Mouse (Mus musculus) testis, postnatal 14 days (tissue): ENCODE results near the gene Ssbp2.

Experiments
- DNase-seq: peaks from one replicate; pipeline ENCODE4 v3.0.0; 2021; ENCODE audit warnings: low spot score

The Ssbp2 gene

DNA sequence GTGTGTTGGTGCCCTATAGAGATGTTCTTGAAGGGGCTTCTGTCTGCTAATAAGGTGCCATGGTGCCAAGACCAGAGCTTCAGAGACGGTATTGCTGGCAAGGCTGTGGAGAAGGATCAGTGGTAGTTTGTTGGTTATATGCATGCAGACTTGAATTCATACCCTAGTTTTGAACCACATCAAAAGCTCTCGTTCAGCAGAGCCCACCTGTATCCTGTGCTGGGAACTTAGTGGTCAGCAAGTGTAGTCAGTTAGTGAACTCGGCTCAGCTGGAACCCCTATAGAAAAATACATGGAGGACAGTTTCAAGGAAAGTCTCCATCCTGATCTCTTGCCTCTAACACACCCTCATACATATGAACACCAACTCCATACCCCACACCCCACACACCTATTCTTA lies 69.7 kb downstream of the Ssbp2 start:
- DNase-seq, result no peak

DNA sequence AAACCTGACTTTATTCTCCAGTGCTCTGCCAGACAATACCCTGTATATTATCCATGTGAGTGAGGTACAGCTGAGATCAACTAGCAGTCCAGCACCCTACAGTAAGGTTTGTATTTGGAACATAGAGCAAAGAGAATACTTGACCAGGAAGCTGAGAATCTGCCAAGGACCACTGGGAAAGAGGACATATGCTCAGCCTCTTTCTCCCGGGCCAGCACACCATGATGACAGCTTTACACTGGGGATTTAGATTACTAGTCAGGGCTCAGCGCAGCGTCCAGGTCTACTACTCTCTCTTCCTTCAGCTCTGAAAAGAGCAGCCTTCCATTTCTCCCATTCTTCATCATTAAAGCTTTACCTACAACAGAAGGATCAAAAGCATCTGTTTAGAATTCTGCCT lies 76.6 kb downstream of the Ssbp2 start:
- no peak for DNase-seq

DNA sequence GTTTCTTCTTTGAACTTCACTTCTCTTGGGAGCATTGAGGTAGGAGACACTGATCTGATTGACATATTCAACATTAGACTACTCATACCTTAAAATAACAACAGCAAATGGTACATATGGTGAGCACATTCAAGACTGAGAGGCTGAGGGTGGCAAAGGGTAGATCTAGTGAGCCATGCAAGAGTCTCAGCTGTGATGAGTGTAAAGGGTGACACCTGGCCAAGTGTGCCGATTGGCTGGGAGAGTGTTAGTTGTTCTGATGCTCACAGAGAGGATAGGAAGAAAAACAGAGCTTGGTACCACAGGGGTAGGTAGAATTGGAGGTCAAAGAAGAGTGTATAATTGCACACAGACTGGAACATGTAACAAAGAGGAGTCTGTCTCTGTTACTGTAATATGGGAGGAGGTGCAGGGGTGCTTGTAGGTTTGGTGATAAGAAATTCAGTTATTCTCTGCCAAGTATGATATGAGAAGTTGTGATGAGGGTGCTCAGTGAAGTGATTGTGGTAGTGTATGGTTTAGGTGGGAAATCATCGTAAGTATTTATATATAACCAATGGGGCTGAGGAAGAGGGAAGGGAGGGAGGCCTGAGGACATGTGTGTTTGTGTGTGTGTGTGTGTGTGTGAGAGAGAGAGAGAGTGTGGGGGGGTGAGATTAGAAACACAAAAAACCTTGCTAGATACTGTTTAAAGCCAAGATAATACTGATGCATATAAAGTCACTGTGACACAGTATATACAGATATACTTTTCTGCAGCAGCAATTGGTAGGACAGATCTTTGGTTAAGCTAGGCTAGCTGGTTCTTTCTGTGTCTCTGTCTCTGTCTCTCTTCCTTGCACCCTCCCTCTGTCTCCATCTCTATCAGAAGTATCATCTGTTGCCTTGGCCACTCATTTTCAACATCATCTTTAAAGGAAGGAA lies 80.3 kb downstream of the Ssbp2 start:
- DNase-seq, result no peak

DNA sequence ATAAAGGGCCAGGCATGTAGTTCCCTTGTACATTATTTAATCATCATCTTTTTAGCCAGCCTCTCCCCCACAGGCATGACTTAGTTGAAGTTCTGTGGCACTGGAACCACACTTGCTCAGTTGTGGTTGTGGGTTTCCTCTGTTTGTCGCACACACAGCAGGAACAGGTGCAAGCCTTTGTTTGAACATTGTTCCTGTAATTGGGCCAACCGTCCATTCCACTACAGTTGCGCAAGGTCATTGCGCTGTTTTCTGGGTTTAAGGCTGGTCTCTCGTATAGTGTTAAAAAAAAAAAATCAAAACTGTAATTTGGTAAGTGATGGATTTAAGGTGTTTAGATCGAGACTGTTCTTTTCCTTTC lies 81.0 kb downstream of the Ssbp2 start:
- DNase-seq, result no peak

DNA sequence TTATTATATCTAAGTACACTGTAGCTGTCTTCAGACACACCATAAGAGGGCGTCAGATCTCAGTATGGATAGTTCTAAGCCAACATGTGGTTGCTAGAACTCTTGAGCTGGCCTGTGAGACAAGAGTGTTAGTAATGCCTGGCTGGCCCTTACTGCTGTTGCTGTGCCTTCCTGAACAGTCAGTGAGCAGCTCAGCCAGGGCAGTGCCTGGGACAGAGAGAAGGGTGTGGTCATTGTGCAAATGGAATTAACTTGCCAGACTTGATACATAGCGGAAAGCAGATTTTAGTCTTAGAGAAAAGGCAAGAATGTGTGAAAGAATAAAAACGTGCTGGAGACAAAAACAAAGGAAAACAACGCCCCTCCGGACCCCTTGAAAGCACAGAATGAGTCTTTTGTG lies 83.5 kb downstream of the Ssbp2 start:
- no peak for DNase-seq

DNA sequence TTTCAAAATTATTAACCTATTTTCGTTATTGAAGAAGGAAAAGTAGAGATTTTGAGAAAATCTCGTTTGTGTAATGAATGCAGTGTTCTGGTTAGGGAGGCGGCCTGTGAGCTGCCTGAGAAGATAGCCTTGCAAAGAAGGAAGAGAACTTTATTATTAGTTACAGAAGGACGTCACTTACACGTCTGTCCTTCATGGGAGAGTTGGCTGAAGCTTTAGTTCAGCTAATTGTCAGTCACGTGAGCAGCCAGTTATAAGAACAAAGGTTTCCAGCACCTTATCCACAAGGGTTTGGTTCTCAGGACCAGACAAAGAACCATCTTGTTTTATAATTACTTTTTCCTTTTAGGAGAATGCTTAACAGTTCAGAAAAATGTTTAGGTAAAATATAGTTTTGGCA lies 104.0 kb downstream of the Ssbp2 start:
- DNase-seq, result no peak

DNA sequence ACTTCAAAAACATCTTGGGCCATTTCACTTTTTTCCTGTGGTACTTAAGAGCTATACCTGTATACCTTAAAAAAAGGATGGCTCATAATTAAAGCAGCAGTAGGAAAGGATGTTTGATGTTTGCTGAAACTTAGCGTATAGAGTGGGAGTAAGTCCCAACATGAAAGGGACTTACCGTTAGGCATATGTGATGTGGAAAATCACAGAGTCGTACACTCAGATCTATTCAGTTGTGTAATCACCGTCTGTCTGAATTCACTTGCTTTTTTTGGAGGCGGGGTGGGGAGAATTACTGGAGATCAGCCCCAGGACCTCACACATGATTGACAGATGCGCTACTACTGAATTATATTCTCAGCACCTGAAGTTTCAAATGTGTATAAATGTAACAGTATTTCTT lies 104.7 kb downstream of the Ssbp2 start:
- no peak for DNase-seq

DNA sequence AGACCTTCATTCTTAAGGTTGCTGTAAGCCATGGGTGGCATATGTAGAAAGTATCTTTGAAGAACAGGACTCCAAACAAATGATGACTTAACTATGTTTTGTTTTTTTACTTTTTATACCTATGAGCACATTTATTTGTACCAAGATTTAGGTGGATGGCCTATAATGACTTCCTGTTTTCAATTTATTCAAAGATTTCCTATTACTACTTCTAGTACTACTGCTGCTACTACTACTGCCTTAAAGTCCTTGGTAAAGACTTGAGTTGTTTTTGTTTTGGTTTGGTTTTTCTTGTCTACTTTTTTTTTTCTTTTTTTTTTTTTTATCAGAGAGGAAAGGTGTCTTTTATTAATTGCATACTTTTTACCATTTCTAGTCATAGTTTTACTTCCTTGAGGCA lies 121.4 kb downstream of the Ssbp2 start:
- DNase-seq, result no peak

DNA sequence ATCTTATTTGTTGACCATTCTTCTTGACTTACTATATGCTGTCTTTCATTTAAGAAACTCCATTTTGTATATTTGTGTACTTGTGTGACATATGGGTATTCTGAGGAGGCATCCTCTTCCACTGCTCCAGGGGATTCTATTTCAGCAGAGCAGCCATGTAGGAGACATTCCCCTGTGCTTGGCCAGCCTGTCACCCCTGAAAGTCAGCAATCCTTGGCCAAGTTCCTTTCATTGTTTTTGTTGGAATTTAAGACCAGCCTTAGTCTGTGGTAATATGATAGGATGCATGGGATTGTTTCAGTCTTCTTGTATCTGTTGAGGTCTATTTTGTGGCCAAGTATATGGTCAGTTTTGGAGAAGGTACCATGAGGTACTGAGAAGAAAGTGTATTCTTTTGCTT lies 122.1 kb downstream of the Ssbp2 start:
- no peak for DNase-seq

DNA sequence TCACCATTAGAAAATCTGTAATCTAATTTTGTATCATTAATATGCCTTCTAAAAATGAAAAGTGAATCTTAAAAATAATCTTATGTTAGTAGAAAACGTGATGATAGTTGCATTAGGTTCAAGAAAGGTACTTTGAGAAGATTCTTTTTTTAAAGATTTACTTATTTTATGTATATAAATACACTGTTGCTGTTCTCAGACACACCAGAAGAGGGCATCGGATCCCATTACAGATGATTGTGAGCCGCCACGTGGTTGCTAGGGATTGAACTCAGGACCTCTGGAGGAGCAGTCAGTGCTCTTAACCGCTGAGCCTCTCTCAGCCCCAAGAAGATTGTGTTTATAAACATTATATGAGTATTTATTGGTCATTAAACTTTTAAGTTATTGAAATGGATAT lies 126.3 kb downstream of the Ssbp2 start:
- DNase-seq, result no peak

DNA sequence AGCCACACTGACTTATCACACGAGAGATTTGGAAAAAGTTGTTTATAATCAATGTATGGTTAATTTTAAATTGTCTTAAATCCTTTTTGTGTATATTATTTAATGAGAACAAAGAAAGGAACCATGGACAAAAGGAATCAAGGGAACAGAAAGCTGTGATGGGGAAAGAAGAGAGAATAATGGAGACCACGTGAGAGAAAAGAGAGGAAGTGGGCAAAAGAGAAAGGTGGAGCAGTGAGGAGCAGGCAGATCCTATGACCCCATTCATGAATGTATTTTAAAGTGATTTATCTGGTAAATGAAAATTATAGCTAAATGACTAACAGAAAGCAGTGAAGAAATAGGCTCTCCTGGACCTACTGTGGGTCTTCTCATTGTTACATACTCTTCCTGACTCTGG lies 128.4 kb downstream of the Ssbp2 start:
- no peak for DNase-seq

DNA sequence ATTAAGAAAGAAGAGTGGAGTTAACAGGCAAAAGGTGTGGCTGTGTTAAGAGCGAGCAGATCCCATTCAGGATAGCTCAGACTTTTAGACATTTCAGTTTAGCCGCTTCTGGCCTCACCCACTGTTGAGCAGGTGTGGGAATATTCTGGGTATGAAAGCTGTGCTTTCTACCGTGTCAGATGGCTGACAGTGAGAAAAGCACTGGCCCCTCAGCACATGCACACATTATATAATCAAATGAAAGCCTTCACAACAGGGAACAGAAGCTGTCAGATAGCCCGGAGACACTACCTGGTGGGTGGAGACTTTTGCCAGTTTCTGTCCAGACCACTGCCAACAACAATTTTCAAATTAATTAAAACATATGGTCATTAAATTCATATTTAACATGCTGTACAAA lies 131.8 kb downstream of the Ssbp2 start:
- no peak for DNase-seq

DNA sequence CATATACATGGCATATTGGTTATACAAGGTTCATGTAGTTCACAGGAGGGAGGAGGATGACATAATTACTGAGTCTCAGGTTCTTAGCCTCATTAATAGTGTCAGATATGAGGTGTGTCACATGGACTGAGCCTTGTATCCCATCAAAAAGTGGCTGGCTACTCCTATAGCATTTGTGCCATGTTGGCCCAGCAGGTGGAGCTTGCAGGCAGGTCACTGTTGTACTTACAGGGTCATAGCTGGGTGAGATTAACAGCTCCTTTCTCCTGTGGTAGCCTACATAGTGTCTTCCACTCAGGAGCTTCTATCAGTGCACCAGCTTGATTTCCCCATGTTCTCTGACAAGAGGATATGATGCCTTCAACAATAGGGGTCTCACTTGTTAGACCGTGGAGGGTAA lies 135.2 kb downstream of the Ssbp2 start:
- no peak for DNase-seq

DNA sequence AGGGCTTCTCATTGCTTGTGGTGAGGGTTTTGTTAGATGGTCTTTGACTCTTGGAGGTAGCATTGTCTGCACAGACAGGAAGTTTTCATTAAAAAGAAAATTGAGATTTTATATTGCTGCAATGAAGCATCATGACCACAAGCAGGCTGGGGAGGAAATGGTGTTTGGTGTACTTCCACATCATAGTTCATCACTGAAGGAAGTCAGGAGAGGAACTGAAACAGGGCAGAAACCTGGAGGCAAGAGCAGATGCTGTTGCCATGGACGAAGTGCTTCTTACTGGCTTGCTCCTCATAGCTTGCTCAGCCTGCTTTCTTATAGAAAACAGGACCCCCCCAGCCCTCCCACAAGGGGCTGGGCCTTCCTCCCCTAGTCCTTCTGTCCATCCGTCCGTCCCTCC lies 139.5 kb downstream of the Ssbp2 start:
- DNase-seq, result no peak

DNA sequence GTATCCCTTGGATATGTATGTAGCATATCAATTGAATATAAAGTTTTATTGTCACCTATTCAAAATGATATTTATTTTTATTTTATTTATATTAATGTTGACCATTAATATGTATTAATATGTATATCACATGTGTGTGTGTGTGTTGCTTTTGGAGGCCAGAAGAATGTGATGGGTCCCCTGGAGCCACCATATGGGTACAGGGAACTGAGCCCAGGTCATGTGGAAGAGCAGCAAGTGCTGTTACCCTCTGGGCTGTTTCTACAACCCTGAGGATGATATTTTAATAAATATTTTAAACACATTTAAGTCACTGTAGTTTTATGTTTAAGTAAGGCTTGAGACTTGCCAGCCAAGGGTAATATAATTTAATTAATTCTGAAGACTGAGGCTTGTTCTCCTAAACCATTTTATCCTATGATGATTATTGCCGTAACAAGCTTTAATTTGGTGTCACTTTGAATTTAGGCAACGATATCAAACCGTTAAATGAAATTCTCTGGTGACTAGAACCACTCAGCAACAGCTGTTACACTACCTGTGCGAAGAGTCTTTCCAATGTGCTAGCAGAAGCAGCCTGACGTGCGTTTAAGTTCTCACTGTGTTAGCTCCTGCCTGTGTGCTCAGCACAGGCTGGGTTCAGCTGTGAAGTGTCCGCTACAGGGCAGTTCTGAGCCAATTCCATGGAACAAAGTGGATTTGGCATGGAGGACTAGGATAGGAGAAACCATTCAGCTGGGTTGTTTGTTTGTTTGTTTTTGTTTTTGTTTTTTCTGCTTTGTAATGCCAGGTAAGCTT lies 145.2 kb downstream of the Ssbp2 start:
- DNase-seq, result no peak

DNA sequence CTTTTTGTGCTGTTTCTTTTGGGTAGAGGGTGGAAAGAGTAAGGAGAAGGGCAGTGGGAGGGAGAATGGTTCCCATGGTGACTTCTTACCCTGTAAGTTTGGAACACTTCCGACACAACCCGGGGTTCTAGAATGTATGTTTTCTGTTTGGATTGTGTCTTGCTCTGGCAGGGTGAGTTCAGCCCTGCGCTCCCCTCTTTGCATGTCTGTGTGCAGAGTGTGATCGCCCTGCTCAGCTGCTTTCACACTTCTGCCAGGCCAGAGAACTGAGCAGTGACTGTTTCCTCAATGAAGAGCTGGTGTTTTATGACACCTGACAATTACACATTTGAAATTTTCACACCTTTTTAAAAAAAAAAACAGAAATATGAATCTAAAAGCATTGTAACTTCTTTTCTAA lies 150.5 kb downstream of the Ssbp2 start:
- no peak for DNase-seq

DNA sequence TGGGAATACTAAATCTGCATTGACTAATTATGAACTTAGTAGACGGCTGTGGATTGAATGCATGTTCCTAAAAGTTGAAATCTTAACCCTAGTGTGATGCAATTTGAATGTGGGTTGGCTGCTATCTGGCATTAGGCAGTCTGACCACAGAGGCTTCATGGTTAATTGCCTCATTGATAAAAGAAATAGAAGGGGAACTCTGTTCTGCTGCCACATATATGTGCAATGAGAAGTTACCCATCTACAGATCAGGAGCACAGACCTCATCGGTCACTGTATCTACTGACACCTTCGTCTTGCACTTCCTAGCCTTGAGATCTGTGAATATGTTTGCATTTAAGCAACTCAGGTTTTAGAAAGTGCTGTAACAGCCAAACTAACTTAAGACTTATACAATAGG lies 151.8 kb downstream of the Ssbp2 start:
- DNase-seq, result no peak

DNA sequence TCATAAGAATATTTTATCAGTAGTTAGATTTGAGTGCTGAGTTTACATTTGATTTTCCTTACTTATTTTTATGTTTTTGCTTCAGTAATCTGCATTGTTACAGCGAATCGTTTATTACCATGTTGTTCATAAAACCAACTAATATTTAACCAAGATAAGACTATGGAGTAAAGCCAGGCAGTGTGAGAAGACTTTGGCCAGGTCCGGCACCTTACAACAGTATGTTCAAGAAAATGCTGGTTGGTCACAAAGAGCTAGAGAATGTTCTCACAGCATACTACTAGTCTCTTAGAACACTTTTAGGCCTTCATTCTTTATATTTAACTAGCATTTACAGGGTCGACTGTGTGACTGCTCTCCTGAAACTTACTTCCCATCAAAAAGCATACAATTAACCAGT lies 152.5 kb downstream of the Ssbp2 start:
- DNase-seq, result no peak

DNA sequence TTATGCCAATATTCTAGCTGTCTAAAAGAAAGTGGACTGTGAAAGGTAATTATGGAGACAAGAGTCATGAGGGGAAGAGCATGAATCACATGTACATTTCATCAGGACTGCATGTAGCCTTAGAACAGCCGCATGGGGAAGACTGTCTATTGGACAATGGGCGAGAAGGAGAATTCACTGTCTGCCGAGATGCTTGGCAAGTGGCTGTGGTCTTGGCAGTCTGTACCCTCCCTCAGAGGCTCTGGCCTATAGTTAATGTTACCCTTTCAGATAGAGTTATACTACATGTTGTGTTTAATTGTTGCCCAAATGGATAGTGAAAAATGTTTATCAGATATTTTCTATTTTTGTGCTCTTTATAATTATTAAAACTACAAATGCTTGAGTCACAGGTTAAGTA lies 156.0 kb downstream of the Ssbp2 start:
- DNase-seq, result no peak

DNA sequence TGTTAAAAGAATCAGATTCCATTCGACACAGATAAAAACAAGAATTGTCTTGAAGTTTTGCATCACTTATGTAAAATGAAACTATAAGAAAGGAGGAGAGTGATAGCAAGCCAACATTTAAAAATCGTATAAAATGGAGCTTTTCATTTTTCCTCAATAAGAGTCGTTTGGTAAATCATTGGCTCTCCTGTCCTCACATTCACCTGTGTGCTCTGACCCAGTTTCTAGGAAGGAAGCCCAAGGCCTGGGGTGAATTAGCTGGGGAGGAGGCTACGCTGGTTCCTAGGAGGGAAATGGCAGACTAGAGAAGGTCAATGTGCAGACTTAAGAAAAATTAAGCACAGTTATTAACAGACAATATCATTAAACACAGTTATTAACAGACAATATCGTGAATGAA lies 156.8 kb downstream of the Ssbp2 start:
- DNase-seq, result no peak

DNA sequence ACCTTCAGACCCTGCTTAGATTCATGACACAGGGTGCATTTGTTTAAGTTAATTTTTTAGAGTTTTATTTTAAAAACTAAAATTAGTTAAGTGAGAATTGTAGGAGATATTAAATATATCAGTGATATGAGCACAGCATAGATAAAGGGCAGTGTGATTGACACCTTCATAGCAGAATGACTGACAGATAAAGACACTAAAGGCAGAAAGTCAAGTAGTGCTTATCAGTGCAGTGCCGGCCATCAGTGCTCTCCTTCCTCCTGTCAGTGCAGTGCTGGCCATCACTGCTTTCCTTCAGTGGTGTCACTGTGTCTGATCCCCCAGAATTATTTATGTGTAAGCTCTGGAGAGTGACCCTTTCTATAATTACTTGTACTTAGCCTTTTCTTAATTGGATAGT lies 159.3 kb downstream of the Ssbp2 start:
- DNase-seq, result no peak

DNA sequence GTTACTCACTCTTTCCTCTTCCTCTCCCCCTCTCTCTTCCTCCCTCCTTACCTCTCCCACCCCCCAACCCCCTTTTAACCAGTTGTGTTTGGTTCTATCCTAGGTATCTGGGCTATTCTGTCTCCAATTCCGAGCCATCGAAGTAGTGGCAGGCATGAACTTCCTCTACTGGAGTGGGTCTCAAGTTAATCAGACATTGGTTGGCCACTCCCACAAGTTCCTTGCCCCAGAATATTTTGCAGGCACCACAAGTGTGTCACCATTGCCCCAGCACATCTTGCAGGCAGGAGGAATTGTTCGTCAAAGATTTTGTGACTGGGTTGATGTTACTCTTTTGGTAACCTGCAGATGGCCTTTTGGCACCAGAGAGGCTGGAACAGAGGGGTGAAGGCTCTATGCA lies 160.5 kb downstream of the Ssbp2 start:
- DNase-seq, result no peak

DNA sequence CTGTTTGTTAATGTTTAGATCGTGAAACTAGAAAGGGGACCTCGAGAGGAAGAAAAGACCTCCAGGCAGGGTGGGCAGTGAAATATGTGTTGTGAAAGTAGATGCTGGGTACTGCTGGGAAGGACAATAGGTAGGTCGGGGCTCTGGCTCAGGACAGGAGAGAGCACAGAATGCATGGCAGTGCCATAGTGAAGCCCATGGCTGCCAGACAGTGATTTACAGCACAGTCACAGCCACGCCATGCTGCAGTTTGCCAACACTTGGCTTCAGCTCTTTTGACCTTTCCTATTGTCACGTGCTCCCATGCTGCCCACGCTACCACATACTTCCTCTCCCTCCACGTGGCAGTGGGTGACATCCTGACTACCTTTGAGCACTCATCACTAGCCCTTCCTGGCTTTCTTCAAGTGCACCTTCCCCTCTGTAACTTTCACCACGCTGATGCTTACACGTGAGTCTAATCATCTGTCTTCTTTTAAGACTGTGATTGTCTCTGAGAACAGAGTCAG lies 171.3 kb downstream of the Ssbp2 start:
- DNase-seq, result no peak
